Mouse (Mus musculus) erythroblast, embryonic 14.5 days (primary cell): ENCODE measurements around the gene Fam98c. TPM values are rescaled to one million over a fixed set of nuclear protein-coding genes. Genes with fewer than 3 reads are reported as not detected.
A peak's percentile ranks its signal among the peaks of the same experiment; 100 is the strongest.
"Not testable (repeated sequence)": the region's sequence is repeated elsewhere in the genome, so short reads cannot be mapped to it uniquely, and the experiment has no call there.

ENCODE experiments used
- H3K27me3 ChIP-seq: 2 replicates; pipeline ENCODE4 v1.6.1; 2012; ENCODE audit warnings: inconsistent platforms; ENCODE audit not compliant: control insufficient read depth
- H3K36me3 ChIP-seq: 2 replicates; pipeline ENCODE4 v1.6.1; 2012; ENCODE audit warnings: mild to moderate bottlenecking, inconsistent platforms; ENCODE audit not compliant: control insufficient read depth
- H3K4me1 ChIP-seq: 2 replicates; pipeline ENCODE4 v1.6.1; 2012; ENCODE audit warnings: inconsistent platforms; ENCODE audit not compliant: control insufficient read depth
- H3K4me3 ChIP-seq: replicated peaks from 2 replicates; pipeline ENCODE3; 2012; ENCODE audit warnings: moderate library complexity, mild to moderate bottlenecking, inconsistent platforms
- H3K9me3 ChIP-seq: 2 replicates; pipeline ENCODE4 v1.6.1; 2012; ENCODE audit warnings: low read length, inconsistent platforms, mixed read lengths; ENCODE audit not compliant: control insufficient read depth
- GATA1 ChIP-seq: IDR thresholded peaks from 2 replicates; pipeline ENCODE4 v1.6.1; 2012; ENCODE audit warnings: low read length, inconsistent platforms, mixed read lengths
- TAL1 ChIP-seq: IDR thresholded peaks from 3 replicates; pipeline ENCODE4 v1.6.1; 2012; ENCODE audit warnings: low read length, inconsistent platforms, mixed read lengths
- polyA plus RNA-seq: library from polyadenylated mRNA; stranded (reverse); fragments of >175 nt; gene quantifications from 2 replicates; pipeline ENCODE4 v1.2.3, GENCODE M21; 2012

The Fam98c gene
- polyA plus RNA-seq, 1 experiment = 1.1 TPM

GRCm38 (mm10) chr7:29162294-29162693 is 6.3 kb upstream of the Fam98c start:
- peaks cover 36% of the 10 kb centered on the region for H3K27me3 ChIP-seq

GRCm38 (mm10) chr7:29158264-29158663 is 2.2 kb upstream of the Fam98c start:
- Histone ChIP-seq H3K9me3 (peaks cover 6% of the 10 kb centered on the region), H3K4me1 (peaks cover 24% of the 10 kb centered on the region), H3K36me3 (peaks cover 3% of the 10 kb centered on the region; the same call in 1 of the 2 replicates), H3K27me3 (peaks cover 24% of the 10 kb centered on the region), H3K4me3 (no peak overlapping the region)
- TF ChIP-seq GATA1 = no peak
- no peak for TF ChIP-seq TAL1

More at GRCm38 (mm10) chr7:29162294-29162693, 6.3 kb upstream of the Fam98c start:
- Histone ChIP-seq H3K9me3 (no peaks in the 10 kb centered on the region), H3K4me1 (peaks cover 6% of the 10 kb centered on the region), H3K36me3 (no peaks in the 10 kb centered on the region), H3K4me3 (no peak overlapping the region)
- no peak for TF ChIP-seq TAL1
- TF ChIP-seq GATA1 = no peak

GRCm38 (mm10) chr7:29155196-29155837 is 717 bp downstream of the Fam98c start:
- Histone ChIP-seq H3K27me3 (peaks cover 19% of the 10 kb centered on the region), H3K4me3 (peak overlapping the region; percentile 75), H3K9me3 (peaks cover 6% of the 10 kb centered on the region), H3K4me1 (peaks cover 18% of the 10 kb centered on the region), H3K36me3 (peaks cover 3% of the 10 kb centered on the region; the same call in 1 of the 2 replicates)
- no peak for TF ChIP-seq TAL1
- TF ChIP-seq GATA1 = no peak

GRCm38 (mm10) chr7:29154018-29154720 is 1.9 kb downstream of the Fam98c start:
- H3K4me3 ChIP-seq = no peak overlapping the region
- TF ChIP-seq GATA1 = no peak
- no peak for TF ChIP-seq TAL1
- H3K4me1 ChIP-seq = peaks cover 18% of the 10 kb centered on the region
- peaks cover 16% of the 10 kb centered on the region for H3K27me3 ChIP-seq
- peaks cover 6% of the 10 kb centered on the region for H3K9me3 ChIP-seq
- H3K36me3 ChIP-seq = peaks cover 3% of the 10 kb centered on the region; the same call in 1 of the 2 replicates

GRCm38 (mm10) chr7:29151486-29151885 is 4.5 kb downstream of the Fam98c start:
- H3K36me3 ChIP-seq = peaks cover 3% of the 10 kb centered on the region; the same call in 1 of the 2 replicates
- peaks cover 16% of the 10 kb centered on the region for H3K4me1 ChIP-seq
- H3K4me3 ChIP-seq = no peak overlapping the region
- no peaks in the 10 kb centered on the region; the same call in none of the 2 replicates for H3K27me3 ChIP-seq
- peaks cover 6% of the 10 kb centered on the region for H3K9me3 ChIP-seq
- TF ChIP-seq TAL1 (no peak), GATA1 (no peak)

GRCm38 (mm10) chr7:29148771-29149170 is 7.3 kb downstream of the Fam98c start:
- Histone ChIP-seq H3K4me3 (no peak overlapping the region), H3K4me1 (no peaks in the 10 kb centered on the region; the same call in 1 of the 2 replicates), H3K9me3 (no peaks in the 10 kb centered on the region; the same call in 1 of the 2 replicates), H3K36me3 (no peaks in the 10 kb centered on the region), H3K27me3 (no peaks in the 10 kb centered on the region; the same call in none of the 2 replicates)
- TF ChIP-seq TAL1 = no peak
- no peak for TF ChIP-seq GATA1

GRCm38 (mm10) chr7:29146625-29147367 is 9.2 kb downstream of the Fam98c start:
- TF ChIP-seq GATA1 = no peak
- Histone ChIP-seq H3K4me3 (no peak overlapping the region), H3K27me3 (no peaks in the 10 kb centered on the region; the same call in none of the 2 replicates), H3K9me3 (no peaks in the 10 kb centered on the region), H3K36me3 (no peaks in the 10 kb centered on the region), H3K4me1 (no peaks in the 10 kb centered on the region)

- Histone ChIP-seq H3K4me1 (no peaks in the 10 kb centered on the region), H3K9me3 (no peaks in the 10 kb centered on the region), H3K27me3 (no peaks in the 10 kb centered on the region; the same call in 1 of the 2 replicates), H3K4me3 (no peak overlapping the region), H3K36me3 (no peaks in the 10 kb centered on the region)
- TF ChIP-seq TAL1 (no peak), GATA1 (no peak)
Observed at GRCm38 (mm10) chr7:29144006-29144405, 12.0 kb downstream of the Fam98c start.

GRCm38 (mm10) chr7:29141416-29141815 is 14.6 kb downstream of the Fam98c start:
- Histone ChIP-seq H3K9me3 (no peaks in the 10 kb centered on the region), H3K36me3 (no peaks in the 10 kb centered on the region), H3K4me3 (no peak overlapping the region), H3K27me3 (peaks cover 5% of the 10 kb centered on the region), H3K4me1 (no peaks in the 10 kb centered on the region)
- TF ChIP-seq TAL1 (no peak), GATA1 (no peak)

- H3K4me1 ChIP-seq, H3K36me3 ChIP-seq, H3K4me3 ChIP-seq, H3K9me3 ChIP-seq: not testable (repeated sequence)
- peaks cover 16% of the 10 kb centered on the region for H3K27me3 ChIP-seq
Observed at GRCm38 (mm10) chr7:29139237-29139636, 16.8 kb downstream of the Fam98c start.
